Mouse (Mus musculus) heart, adult 2 months (tissue): Measurements from ENCODE around the gene Tmem254a.
"Not testable (repeated sequence)": the region's sequence is repeated elsewhere in the genome, so short reads cannot be mapped to it uniquely, and the experiment has no call there.

Experiments used
- CTCF ChIP-seq: fragments of 200-600 bp; IDR thresholded peaks from 2 replicates; pipeline ENCODE4 v1.8.1; 2022; ENCODE audit warnings: antibody characterized with exemption, mild to moderate bottlenecking, moderate library complexity
- POLR2A ChIP-seq: fragments of 200-500 bp; IDR thresholded peaks from 2 replicates; pipeline ENCODE4 v1.6.1; 2011; ENCODE audit warnings: mild to moderate bottlenecking, low read depth, low read length, control low read depth; ENCODE audit not compliant: insufficient read depth

DNA sequence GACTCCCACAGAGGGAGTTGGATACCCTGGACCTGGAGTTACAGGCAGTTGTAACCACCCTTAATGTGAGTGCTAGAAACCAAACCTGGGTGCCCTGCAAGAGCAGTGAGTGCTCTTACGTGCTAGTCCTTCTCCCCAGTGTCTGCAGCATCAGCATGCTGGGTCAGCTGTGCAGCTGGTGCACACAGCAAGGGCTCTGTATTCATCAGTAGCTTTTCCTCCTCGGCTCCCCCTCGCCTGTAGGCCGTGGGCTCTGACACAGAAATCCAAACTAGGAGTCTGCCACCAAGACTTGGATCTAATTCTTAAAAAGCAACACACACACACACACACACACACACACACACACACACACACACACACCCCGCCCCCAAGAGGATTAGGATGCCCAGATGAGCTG, 22.2 kb downstream of the Tmem254a start:
- TF ChIP-seq POLR2A, CTCF: not testable (repeated sequence)
